Mouse (Mus musculus): ENCODE results near the gene Trim14.

The Trim14 gene

GRCm38 (mm10) chr4:46526798-46527557, 9.0 kb downstream of the Trim14 start:
- no peak for DNase-seq

GRCm38 (mm10) chr4:46526226-46526625, 9.7 kb downstream of the Trim14 start:
- no peak for DNase-seq

- DNase-seq, result no peak
Measured at GRCm38 (mm10) chr4:46523324-46523723, 12.6 kb downstream of the Trim14 start.

GRCm38 (mm10) chr4:46521457-46521856, 14.5 kb downstream of the Trim14 start:
- DNase-seq, result no peak

GRCm38 (mm10) chr4:46520491-46520890, 15.4 kb downstream of the Trim14 start:
- no peak for DNase-seq

GRCm38 (mm10) chr4:46507736-46508460, 28.0 kb downstream of the Trim14 start:
- peak; percentile 80 to 89 for DNase-seq

GRCm38 (mm10) chr4:46506801-46507610, 28.9 kb downstream of the Trim14 start:
- peak; percentile 93 to 95 for DNase-seq

GRCm38 (mm10) chr4:46505361-46506057, 30.4 kb downstream of the Trim14 start:
- peak; percentile 57 to 60 for DNase-seq

- DNase-seq, result no peak
Measured at GRCm38 (mm10) chr4:46503881-46504280, 32.1 kb downstream of the Trim14 start.

- no peak for DNase-seq
Measured at GRCm38 (mm10) chr4:46502606-46503502, 33.1 kb downstream of the Trim14 start.

- DNase-seq, result peak; percentile 76 to 79
Measured at GRCm38 (mm10) chr4:46498976-46499375, 37.0 kb downstream of the Trim14 start.

GRCm38 (mm10) chr4:46498511-46498910, 37.4 kb downstream of the Trim14 start:
- no peak for DNase-seq

GRCm38 (mm10) chr4:46497286-46497892, 38.6 kb downstream of the Trim14 start:
- peak; percentile 84 to 90 for DNase-seq

GRCm38 (mm10) chr4:46495543-46495942, 40.4 kb downstream of the Trim14 start:
- no peak for DNase-seq

- DNase-seq, result no peak
Measured at GRCm38 (mm10) chr4:46493071-46493470, 42.9 kb downstream of the Trim14 start.

- DNase-seq, result peak; percentile 96
Measured at GRCm38 (mm10) chr4:46489028-46489925, 46.7 kb downstream of the Trim14 start, which contains the start of gene Nans. Gene Nans (plus strand): TSS chr4:46489248.

- DNase-seq, result peak; percentile 73 to 84
Measured at GRCm38 (mm10) chr4:46487348-46487747, 48.6 kb downstream of the Trim14 start.

GRCm38 (mm10) chr4:46485696-46486417, 50.1 kb downstream of the Trim14 start:
- no peak for DNase-seq

GRCm38 (mm10) chr4:46479081-46479480, 56.9 kb downstream of the Trim14 start:
- no peak for DNase-seq

Data from cerebellum, postnatal 14 days (tissue).